Mouse (Mus musculus): Measurements from ENCODE around the gene Dhcr24.

The Dhcr24 gene

GRCm38 (mm10) chr4:106562006-106562405 lies 1.2 kb downstream of the Dhcr24 start:
- DNase-seq = no peak

- DNase-seq = no peak
Measured at GRCm38 (mm10) chr4:106562837-106563790, 2.3 kb downstream of the Dhcr24 start.

- DNase-seq = no peak
Measured at GRCm38 (mm10) chr4:106564161-106564560, 3.3 kb downstream of the Dhcr24 start.

GRCm38 (mm10) chr4:106569680-106570079 lies 8.8 kb downstream of the Dhcr24 start:
- DNase-seq = no peak

- peak; percentile 45 for DNase-seq
Measured at GRCm38 (mm10) chr4:106571081-106571724, 10.4 kb downstream of the Dhcr24 start.

- DNase-seq = no peak
Measured at GRCm38 (mm10) chr4:106575022-106575421, 14.2 kb downstream of the Dhcr24 start.

- DNase-seq = no peak
Measured at GRCm38 (mm10) chr4:106577511-106577910, 16.7 kb downstream of the Dhcr24 start.

- no peak for DNase-seq
Measured at GRCm38 (mm10) chr4:106581176-106581864, 20.5 kb downstream of the Dhcr24 start.

- no peak for DNase-seq
Measured at GRCm38 (mm10) chr4:106581865-106582204, 21.0 kb downstream of the Dhcr24 start.

- no peak for DNase-seq
Measured at GRCm38 (mm10) chr4:106582428-106583153, 21.8 kb downstream of the Dhcr24 start.

- DNase-seq = no peak
Measured at GRCm38 (mm10) chr4:106584665-106585064, 23.8 kb downstream of the Dhcr24 start.

GRCm38 (mm10) chr4:106587075-106587474 lies 26.2 kb downstream of the Dhcr24 start:
- no peak for DNase-seq

GRCm38 (mm10) chr4:106590142-106590541 lies 29.3 kb downstream of the Dhcr24 start:
- no peak for DNase-seq

- DNase-seq = no peak
Measured at GRCm38 (mm10) chr4:106590871-106591270, 30.0 kb downstream of the Dhcr24 start.

GRCm38 (mm10) chr4:106593636-106594035 lies 32.8 kb downstream of the Dhcr24 start:
- DNase-seq = no peak

GRCm38 (mm10) chr4:106596200-106596599 lies 35.4 kb downstream of the Dhcr24 start:
- DNase-seq = no peak

- no peak for DNase-seq
Measured at GRCm38 (mm10) chr4:106597055-106597454, 36.2 kb downstream of the Dhcr24 start.

- DNase-seq = no peak
Measured at GRCm38 (mm10) chr4:106597741-106598140, 36.9 kb downstream of the Dhcr24 start.

- no peak for DNase-seq
Measured at GRCm38 (mm10) chr4:106599415-106599814, 38.6 kb downstream of the Dhcr24 start.

GRCm38 (mm10) chr4:106600770-106601169 lies 39.9 kb downstream of the Dhcr24 start:
- no peak for DNase-seq

GRCm38 (mm10) chr4:106606639-106607554 lies 46.1 kb downstream of the Dhcr24 start:
- DNase-seq = no peak

GRCm38 (mm10) chr4:106607905-106608304 lies 47.1 kb downstream of the Dhcr24 start:
- DNase-seq = no peak
